Mouse (Mus musculus): ENCODE data around the gene Ccl1. TPM values are rescaled to one million over a fixed set of nuclear protein-coding genes. Genes with fewer than 3 reads are reported as not detected.

The Ccl1 gene
- total RNA-seq (2023) = not detected

DNA sequence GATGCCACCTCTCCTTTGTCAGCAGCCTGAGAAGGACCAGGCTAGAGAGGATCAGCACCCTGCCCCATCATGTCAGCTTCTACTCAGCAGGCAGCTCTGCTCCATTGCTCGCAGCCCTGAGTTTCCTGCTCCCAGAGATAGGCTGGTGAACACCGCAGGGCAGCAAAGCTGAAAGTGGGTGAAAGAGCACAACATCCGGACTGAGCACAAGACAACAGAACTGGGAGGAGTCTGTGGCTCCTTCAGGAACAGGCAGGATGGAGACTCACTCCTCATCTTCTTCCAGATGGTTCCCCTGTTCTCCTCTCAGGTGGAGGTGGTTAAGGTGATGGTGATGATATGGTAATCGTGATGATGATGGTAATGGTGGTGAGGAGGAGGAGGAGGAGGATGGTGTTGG, at the start of gene Ccl1:
TSS of gene Ccl1 (minus strand) at position 101 of the 400 bp plus-strand sequence.

Other genes with a start within 250 kb of the Ccl1 start
- not detected for gene Ccl11, start 247.9 kb downstream of the Ccl1 start, total RNA-seq (2023)
- not detected for gene Ccl12, start 203.8 kb downstream of the Ccl1 start, total RNA-seq (2023)
- gene Ccl8, start 190.5 kb downstream of the Ccl1 start, total RNA-seq (2023) = not detected
- gene Tmem132e, start 83.2 kb upstream of the Ccl1 start, total RNA-seq (2023) = 0.12 TPM

Data from CD8-positive naive resting alpha-beta T cell, adult 57 days (primary cell).